Mouse (Mus musculus): ENCODE measurements at regions not wholly inside any gene's neighbourhood (a gene's known extent, or its start where the extent isn't known, plus 50 kb on each side); places are given as distances from the start of the nearest gene placed in this dataset. TPM values are rescaled to one million over a fixed set of nuclear protein-coding genes. Genes with fewer than 3 reads are reported as not detected.

Small RNA genes lying in the stretch of these regions (microRNA-seq; reads per million reads assigned to microRNA genes)
- not detected for gene Gm23147

Data from hindbrain, embryonic 14.5 days (tissue).